Mouse (Mus musculus) heart, postnatal 0 days (tissue): ENCODE results near the gene D630045J12Rik. TPM values are rescaled to one million over a fixed set of nuclear protein-coding genes. Genes with fewer than 3 reads are reported as not detected.

Experiments
- ATAC-seq: fragments of 200-750 bp; cut with Nextera tagmentation; 2 replicates; pipeline ENCODE4 v1.8.0; 2017; ENCODE audit warnings: low read depth, moderate number of reproducible peaks, moderate library complexity; ENCODE audit not compliant: insufficient read depth
- DNase-seq: peaks from one replicate; pipeline ENCODE4 v3.0.0-alpha.2; 2016; ENCODE audit warnings: low spot score
- H3K27ac ChIP-seq: fragments of 300-500 bp; sonication (generic); 2 replicates; pipeline ENCODE4 v1.5.1; 2014; ENCODE audit warnings: low read depth, mild to moderate bottlenecking
- H3K27me3 ChIP-seq: fragments of 300-500 bp; sonication (generic); 2 replicates; pipeline ENCODE4 v1.6.1; 2014; ENCODE audit warnings: low read length, mixed read lengths; ENCODE audit not compliant: control insufficient read depth, insufficient read depth
- H3K36me3 ChIP-seq: fragments of 300-500 bp; sonication (generic); replicated peaks from 2 replicates; pipeline ENCODE4 v1.6.1; 2014; ENCODE audit warnings: low read length, mixed read lengths; ENCODE audit not compliant: control insufficient read depth, insufficient read depth
- H3K4me1 ChIP-seq: fragments of 300-500 bp; sonication (generic); 2 replicates; pipeline ENCODE4 v1.6.1; 2014; ENCODE audit warnings: antibody characterized with exemption; ENCODE audit not compliant: control insufficient read depth, insufficient read depth
- H3K4me2 ChIP-seq: fragments of 300-500 bp; sonication (generic); 2 replicates; pipeline ENCODE4 v1.6.1; 2014; ENCODE audit warnings: low read depth, mild to moderate bottlenecking, low read length, moderate library complexity
- H3K4me3 ChIP-seq: fragments of 300-500 bp; sonication (generic); 2 replicates; pipeline ENCODE4 v1.5.1; 2014; ENCODE audit warnings: low read depth, low read length
- H3K9ac ChIP-seq: fragments of 300-500 bp; sonication (generic); replicated peaks from 2 replicates; pipeline ENCODE4 v1.6.1; 2014; ENCODE audit warnings: low read depth, low read length, mixed read lengths
- H3K9me3 ChIP-seq: fragments of 300-500 bp; sonication (generic); replicated peaks from 2 replicates; pipeline ENCODE4 v1.6.1; 2016; ENCODE audit warnings: low read length; ENCODE audit not compliant: control insufficient read depth
- CTCF ChIP-seq: IDR thresholded peaks from 2 replicates; pipeline ENCODE4 v1.5.1; 2016; ENCODE audit warnings: antibody characterized with exemption, control low read depth, low read depth
- EP300 ChIP-seq: IDR thresholded peaks from 2 replicates; pipeline ENCODE4 v1.6.1; 2016; ENCODE audit warnings: antibody characterized with exemption, low read depth
- WGBS: fragments of 180-500 bp; shearing (Covaris S2); extraction: QIAGEN DNeasy Blood & Tissue Kit; methylation state at CpG from one replicate; pipeline ENCODE4 v1.1.7; 2014; 5-methylcytosine and 5-hydroxymethylcytosine counted together
- polyA plus RNA-seq: library from polyadenylated mRNA; unstranded; fragments of >200 nt; fragmentation: Nextera tagmentation; extraction: Ambion mirVana; gene quantifications from 2 replicates; pipeline ENCODE4 v1.2.1, GENCODE M21; 2015
- total RNA-seq: library from RNA; depleted of rRNA; stranded (reverse); fragments of >200 nt; gene quantifications from 2 replicates; pipeline ENCODE4 v1.2.3, GENCODE M21; 2014; ENCODE audit warnings: low replicate concordance

The D630045J12Rik gene
- total and polyA plus RNA-seq, 2 experiments from 2014 or later: 0.29 to 2.8 TPM

GRCm38 (mm10) chr6:38105924-38106323 is 147.9 kb downstream of the D630045J12Rik start:
- no peaks in the 10 kb centered on the region for H3K36me3 ChIP-seq
- no peak overlapping the region for H3K27ac ChIP-seq
- H3K4me2 ChIP-seq: no peak overlapping the region
- no peak overlapping the region for H3K9ac ChIP-seq
- 85% methylated on average over 9 of the region's 9 CpGs for WGBS
- ATAC-seq (no peak), DNase-seq (no peak)
- no peaks in the 10 kb centered on the region for H3K9me3 ChIP-seq
- H3K4me1 ChIP-seq: 0 out of 2 replicates have a peak, but pooled peaks cover 5% of the 10 kb centered on the region
- no peaks in the 10 kb centered on the region for H3K27me3 ChIP-seq
- no peak overlapping the region for H3K4me3 ChIP-seq
- no peak for TF ChIP-seq CTCF
- no peak for TF ChIP-seq EP300

- H3K4me3 ChIP-seq: no peak overlapping the region
- WGBS: 37% methylated on average over 6 of the region's 6 CpGs
- H3K4me1 ChIP-seq: no peaks in the 10 kb centered on the region
- H3K27me3 ChIP-seq: no peaks in the 10 kb centered on the region
- H3K36me3 ChIP-seq: no peaks in the 10 kb centered on the region
- H3K9ac ChIP-seq: no peak overlapping the region
- ATAC-seq: no peak
- no peak overlapping the region for H3K27ac ChIP-seq
- TF ChIP-seq CTCF (no peak), EP300 (no peak)
- H3K4me2 ChIP-seq: no peak overlapping the region
- H3K9me3 ChIP-seq: no peaks in the 10 kb centered on the region
- DNase-seq: no peak
These were observed 150.0 kb downstream of the D630045J12Rik start for GRCm38 (mm10) chr6:38103775-38104174.

- 71% methylated on average over 7 of the region's 7 CpGs for WGBS
- TF ChIP-seq EP300: no peak
These were observed 151.5 kb downstream of the D630045J12Rik start for GRCm38 (mm10) chr6:38102216-38102795.

GRCm38 (mm10) chr6:38096961-38097370 is 156.8 kb downstream of the D630045J12Rik start:
- no peaks in the 10 kb centered on the region for H3K9me3 ChIP-seq
- ATAC-seq (no peak), DNase-seq (no peak)
- no peak overlapping the region for H3K4me2 ChIP-seq
- 58% methylated on average over 5 of the region's 5 CpGs for WGBS
- H3K4me1 ChIP-seq: no peaks in the 10 kb centered on the region
- no peak for TF ChIP-seq CTCF
- no peak for TF ChIP-seq EP300
- H3K4me3 ChIP-seq: no peak overlapping the region
- no peak overlapping the region for H3K27ac ChIP-seq
- H3K9ac ChIP-seq: no peak overlapping the region
- no peaks in the 10 kb centered on the region for H3K27me3 ChIP-seq
- no peaks in the 10 kb centered on the region for H3K36me3 ChIP-seq

More at GRCm38 (mm10) chr6:38102216-38102795, 151.5 kb downstream of the D630045J12Rik start:
- DNase-seq (no peak), ATAC-seq (no peak)
- Histone ChIP-seq H3K4me1 (no peaks in the 10 kb centered on the region), H3K27me3 (no peaks in the 10 kb centered on the region), H3K4me2 (no peak overlapping the region), H3K27ac (no peak overlapping the region), H3K4me3 (no peak overlapping the region), H3K36me3 (no peaks in the 10 kb centered on the region), H3K9ac (no peak overlapping the region), H3K9me3 (no peaks in the 10 kb centered on the region)

- ATAC-seq: no peak
- no peak overlapping the region for H3K9ac ChIP-seq
- no peaks in the 10 kb centered on the region for H3K9me3 ChIP-seq
- H3K36me3 ChIP-seq: no peaks in the 10 kb centered on the region
- no peak for DNase-seq
- no peak overlapping the region for H3K4me2 ChIP-seq
- H3K4me1 ChIP-seq: no peaks in the 10 kb centered on the region
- WGBS: 64% methylated on average over 10 of the region's 10 CpGs
- no peak overlapping the region for H3K4me3 ChIP-seq
- H3K27ac ChIP-seq: no peak overlapping the region
- H3K27me3 ChIP-seq: no peaks in the 10 kb centered on the region
- TF ChIP-seq CTCF (no peak), EP300 (no peak)
These were observed 159.1 kb downstream of the D630045J12Rik start for GRCm38 (mm10) chr6:38094701-38095100.

GRCm38 (mm10) chr6:38092539-38092938 is 161.3 kb downstream of the D630045J12Rik start:
- 87% methylated on average over 8 of the region's 8 CpGs for WGBS
- TF ChIP-seq EP300 (no peak), CTCF (no peak)

More at GRCm38 (mm10) chr6:38092539-38092938, 161.3 kb downstream of the D630045J12Rik start:
- DNase-seq: no peak
- Histone ChIP-seq H3K27me3 (no peaks in the 10 kb centered on the region), H3K27ac (no peak overlapping the region), H3K36me3 (no peaks in the 10 kb centered on the region), H3K4me3 (no peak overlapping the region), H3K4me2 (no peak overlapping the region), H3K4me1 (no peaks in the 10 kb centered on the region), H3K9me3 (no peaks in the 10 kb centered on the region), H3K9ac (no peak overlapping the region)
- ATAC-seq: no peak
